Mouse (Mus musculus): Measurements from ENCODE around the gene Casp8. TPM values are rescaled to one million over a fixed set of nuclear protein-coding genes. Genes with fewer than 3 reads are reported as not detected.
"Not testable (repeated sequence)": the region's sequence is repeated elsewhere in the genome, so short reads cannot be mapped to it uniquely, and the experiment has no call there.

The Casp8 gene
- 10 to 100 TPM; 25.9 to 26.3 TPM for total RNA-seq (2021)
- long read RNA-seq, experiment 1, transcript Casp8-201 (9 exons, 2,585 nt) = major isoform, 21 of 28 reads
- long read RNA-seq, experiment 1, partial matches to known transcripts = 1 of 28 reads
- long read RNA-seq, experiment 1, other reads (novel, unspliced or antisense) = 4 of 28 reads
- long read RNA-seq, experiment 2, transcript Casp8-201 (9 exons, 2,585 nt) = major isoform, 11 of 13 reads
- long read RNA-seq, experiment 2, partial matches to known transcripts = 0 of 13 reads
- long read RNA-seq, experiment 2, other reads (novel, unspliced or antisense) = 2 of 13 reads

DNA sequence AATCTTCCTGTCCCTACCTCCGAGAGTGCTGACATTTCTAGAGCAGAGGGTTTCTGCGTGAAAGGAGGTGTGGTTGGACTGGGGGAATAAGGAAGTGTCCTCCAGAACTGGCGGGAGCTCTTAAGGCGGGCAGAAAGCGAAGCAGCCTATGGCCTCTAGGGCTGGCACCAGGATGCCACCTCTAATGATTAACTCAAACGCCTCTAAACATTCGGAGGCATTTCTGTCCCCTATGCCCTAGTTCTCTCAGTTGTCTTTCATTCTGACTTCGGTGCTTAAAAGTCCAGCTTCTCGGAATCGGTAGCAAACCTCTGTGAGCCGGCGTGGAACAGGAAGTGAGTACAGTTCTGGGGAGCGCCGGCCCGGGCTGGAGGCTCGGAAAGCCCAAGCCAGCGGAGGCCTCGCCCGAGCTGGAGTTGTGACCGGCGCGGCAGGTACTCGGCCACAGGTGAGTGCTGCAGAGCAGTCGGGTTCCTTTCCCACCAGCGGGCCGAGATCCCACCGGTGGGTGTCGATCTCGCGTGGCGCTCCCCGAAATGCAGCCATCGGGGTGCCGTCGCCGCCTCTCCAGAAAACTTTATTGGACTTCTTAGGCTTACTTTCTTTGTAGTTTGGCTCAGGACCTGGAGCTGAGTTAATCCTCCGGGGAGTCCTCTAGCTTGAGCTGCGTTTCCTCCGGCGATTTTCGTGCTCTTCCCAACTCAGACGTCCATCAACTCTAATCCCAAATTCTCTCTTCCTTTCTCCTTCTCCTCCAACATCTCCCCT is at the start of gene Casp8:
Casp8 (plus strand) TSS at position 84 of the 768 bp plus-strand sequence.
- DNase-seq = peak; percentile 74

DNA sequence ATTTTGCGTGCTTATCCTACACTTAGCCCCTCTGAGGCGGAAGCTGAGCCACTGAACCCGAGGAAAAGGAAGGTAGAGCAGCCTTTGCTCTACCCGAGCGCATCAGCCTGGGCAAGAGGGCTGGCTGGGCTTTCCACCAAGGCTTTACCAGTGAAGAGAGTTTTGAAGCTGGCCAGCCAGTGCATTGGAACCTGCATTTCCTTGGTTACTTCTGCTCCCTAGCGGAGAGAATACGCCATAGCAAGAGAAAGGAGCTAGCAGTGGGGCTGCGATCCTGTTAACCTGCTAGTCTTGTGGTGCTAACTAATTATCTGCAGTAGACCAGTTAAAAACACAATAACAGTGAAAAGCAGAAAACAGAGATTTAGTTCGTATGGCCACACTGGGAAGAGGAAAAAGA is 48.3 kb upstream of the Casp8 start:
- DNase-seq = peak; percentile 37

DNA sequence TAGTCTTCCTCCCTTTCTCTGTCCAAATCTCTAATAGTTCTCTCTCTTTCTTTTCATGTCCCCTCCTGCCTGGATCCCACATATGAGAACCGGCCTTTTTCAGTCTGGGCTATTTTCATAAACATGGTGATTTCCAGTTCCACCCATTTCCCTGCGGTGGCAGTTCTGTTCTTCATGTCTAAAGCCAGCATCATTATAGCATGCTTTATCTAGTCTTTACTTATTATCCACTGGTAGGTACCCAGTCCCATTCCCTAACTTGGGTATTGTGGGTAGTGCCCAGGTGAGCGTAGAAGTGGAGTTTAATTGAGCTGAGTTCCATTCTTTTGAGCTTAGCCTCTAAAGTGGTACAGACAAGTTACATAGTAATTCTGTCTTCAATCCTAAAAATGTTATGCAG is 35.7 kb upstream of the Casp8 start:
- no peak for DNase-seq

DNA sequence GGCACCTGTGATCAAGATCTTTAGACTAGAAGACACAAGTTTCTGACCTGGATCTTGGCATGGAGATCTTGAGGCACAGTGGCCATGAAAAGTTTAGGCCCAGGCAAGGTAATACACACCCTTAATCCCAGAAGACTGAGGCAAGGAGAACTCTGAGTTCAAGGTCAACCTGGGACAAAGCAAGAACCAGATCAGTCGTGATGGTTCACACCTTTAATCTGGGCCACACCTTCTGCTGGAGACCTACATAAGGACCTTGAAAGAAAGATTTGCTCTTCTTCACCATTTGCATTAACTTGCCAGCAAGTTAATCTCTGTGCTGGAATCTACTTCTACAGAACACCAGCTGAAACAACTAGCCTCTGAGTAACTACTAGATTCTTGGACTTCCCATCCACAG is 34.6 kb upstream of the Casp8 start:
- no peak for DNase-seq

DNA sequence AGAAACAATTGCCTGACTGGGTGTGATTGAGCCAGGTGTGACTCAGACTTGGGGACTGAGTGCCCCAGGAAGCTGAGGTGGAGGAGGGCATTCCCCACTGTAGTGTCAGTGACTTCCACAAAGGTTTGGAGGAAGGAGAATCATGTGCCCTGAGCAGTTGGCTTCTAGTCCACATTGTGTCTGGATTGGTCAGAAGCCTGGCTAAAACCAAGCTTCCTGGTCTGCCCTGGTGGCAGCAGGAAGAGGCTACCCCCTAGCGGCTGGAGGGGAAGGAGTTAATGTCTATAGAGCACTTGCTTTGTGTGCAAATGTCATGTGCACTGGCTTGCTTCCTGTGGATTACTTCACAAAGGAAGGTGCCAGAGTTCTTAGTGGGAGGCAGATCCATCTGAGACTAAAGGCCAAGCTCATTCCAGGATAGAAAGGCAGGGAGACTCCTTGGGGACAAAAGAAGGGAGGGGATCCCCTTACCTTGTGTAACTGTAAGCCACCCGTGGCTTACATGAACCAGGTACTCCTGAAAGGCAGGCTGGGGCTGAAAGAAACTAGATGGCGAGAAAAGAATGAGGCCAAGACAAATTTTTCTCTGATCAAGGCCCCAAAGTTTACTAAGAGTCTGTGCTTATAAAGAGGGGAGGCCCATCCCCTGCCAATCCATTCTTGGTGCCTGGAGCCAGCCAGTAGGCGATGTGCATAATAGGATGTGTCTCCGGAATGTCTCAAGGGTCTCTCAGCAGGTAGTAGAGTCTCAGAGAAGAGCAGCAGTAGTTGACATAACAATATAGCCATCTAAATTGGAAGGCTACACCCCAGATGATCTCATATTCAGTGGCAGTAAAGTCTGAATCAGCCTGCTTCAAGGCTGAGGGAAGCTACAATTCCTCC is 33.5 kb upstream of the Casp8 start:
- DNase-seq = peak; percentile 49

DNA sequence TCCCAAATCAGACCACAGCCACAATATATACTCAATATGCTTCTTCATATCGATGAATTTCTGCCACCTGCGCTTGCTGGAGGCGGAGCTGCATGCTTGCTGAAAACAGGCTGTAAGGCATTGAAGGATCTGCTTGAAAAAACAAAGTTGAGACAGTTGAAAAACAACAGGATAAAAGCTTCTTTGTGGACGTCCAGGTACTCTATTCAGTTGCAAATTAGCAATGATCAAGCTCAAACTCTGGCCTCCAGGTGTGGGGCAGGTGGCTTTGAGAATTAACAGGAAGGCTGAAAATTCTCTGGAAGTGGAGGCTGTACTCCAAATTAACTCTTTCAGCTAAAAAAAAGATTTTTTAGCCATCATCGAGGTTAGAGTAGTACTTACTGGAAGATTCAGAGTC is 32.6 kb upstream of the Casp8 start:
- no peak for DNase-seq

DNA sequence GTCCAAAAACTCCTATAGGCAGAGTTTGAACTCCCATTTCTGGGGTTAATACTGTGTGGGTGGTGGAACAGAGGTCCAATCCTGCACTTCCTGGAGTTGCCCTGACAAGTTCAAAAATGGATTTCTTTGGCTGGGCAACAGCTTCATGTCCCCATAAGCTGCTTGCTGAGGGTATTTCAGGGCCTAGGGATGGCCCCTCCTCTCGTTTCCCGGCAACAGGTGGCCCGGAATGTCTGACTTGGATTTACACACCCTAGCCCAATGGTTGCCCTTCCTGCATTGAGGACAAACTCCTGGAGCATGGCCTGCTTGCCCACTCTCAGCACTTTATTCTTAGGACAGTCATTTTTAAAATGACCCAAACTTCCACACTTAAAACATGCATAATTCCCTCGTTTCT is 28.7 kb upstream of the Casp8 start:
- DNase-seq = not testable (repeated sequence)

DNA sequence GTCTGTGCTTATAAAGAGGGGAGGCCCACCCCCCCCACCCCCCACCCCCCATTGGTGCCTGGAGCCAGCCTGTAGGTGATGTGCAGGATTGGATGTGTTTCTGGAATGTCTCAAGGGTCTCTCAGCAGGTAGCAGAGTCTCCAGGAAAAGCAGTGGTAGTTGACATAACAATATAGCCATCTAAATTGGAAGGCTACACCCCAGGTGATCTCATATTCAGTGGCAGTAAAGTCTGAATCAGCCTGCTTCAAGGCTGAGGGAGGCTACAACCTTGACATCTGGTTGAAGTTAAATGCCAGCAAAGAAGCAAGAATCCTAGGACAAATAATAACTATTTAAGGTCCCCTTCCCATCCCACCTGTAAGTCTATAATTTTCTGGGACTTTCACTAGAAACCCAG is 26.0 kb upstream of the Casp8 start:
- DNase-seq = no peak

DNA sequence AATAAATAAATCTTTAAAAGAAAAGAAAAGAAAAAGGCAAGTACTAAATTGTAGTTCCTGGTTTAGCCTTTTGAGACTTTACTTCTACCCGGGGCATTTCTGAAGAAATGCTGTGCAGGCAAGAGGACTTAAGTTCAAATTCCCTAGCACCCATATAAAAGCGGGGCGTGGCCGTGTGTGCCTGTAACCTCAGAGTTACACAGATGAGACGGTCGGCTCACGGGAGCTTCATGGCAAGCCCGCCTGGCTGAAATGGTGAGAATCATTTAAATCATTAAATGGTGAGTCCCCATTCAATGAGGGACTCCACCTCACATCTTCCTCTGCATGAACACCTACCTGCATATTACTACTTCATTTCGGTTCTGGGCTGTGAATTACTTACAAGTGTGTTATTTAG is 25.5 kb upstream of the Casp8 start:
- no peak for DNase-seq

DNA sequence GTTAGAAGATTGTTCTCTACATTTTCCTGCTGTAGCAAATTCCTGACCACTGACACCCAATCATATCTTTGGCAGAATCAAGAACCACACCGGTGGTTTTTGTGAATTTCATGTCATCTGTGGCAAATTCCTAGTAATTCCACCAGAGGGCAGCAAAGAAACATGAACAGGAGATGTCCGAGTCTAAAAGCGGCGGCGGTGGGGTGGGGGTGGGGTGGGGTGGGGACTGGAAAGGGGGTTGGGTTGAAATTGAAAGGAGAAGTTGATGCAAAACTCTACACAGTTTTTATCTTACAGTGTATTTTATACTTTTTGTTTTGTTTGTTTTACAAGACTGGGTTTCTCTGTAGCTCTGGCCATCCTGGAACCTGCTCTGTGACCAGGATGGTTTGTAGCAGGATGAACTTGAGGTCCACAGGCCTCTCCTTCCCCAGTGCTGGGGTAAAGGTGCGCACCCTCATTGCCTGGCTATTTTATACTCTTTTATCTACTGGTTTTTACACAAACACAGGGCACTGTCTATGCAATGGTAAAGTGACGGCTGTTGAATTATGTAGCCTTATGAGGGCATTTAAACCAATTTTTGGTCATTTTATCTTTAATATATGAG is 25.0 kb upstream of the Casp8 start:
- DNase-seq = peak; percentile 67

DNA sequence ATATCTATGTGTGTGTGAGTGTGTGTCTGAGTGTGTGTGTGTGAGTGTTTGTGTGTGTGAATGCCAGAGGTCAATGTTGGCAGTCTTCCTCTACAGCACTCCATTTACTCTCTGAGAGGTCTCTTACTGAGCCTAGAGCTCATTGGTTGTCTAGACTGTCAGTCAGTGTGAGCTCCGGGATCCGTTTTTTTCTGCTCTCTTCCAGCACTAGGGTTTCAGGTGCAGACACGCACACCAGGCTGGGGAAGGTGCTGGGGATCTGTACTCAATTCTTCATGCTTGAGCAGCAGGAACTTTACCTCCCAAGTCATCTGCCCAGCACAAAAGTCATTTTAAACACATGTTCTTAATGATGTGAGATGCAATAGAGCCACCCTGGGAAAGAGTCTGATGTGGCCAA is 23.1 kb upstream of the Casp8 start:
- no peak for DNase-seq

DNA sequence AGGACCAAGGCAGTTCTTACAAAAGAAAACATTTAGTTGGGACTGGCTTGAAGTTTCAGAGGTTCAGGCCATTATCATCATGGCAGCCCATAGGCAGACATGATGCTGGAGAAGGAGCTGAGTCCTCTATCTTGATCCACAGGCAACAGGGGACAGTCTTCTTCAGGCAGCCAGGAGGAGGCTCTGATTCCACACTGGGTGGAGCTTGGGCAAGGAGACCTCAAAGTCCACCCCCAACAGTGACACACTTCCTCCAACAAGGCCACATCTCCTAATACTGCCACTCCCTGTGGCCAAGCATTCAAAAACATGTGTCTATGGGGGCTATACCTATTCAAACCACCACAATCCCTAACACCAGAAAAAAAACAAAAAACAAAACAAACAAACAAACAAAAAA is 21.9 kb upstream of the Casp8 start:
- DNase-seq = no peak

DNA sequence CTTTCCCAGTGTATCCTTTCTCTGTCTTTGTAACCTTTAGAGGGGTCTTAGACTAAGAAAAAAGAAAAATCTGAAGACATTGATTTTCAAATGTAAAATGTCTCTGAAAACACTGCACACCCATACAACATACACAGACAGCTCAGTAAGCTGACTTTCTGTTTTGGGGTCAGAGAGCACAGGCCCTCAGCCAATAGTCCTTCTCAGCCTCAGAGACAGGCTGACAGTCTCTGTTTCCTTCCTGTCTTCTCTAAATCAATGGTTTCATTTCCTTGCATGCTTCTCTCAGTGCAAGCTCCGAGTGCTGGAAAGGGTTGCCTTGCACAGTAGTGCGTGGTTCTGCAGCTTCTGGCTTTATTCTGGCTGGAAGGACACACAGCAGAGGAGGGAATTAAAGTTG is 21.3 kb upstream of the Casp8 start:
- no peak for DNase-seq

DNA sequence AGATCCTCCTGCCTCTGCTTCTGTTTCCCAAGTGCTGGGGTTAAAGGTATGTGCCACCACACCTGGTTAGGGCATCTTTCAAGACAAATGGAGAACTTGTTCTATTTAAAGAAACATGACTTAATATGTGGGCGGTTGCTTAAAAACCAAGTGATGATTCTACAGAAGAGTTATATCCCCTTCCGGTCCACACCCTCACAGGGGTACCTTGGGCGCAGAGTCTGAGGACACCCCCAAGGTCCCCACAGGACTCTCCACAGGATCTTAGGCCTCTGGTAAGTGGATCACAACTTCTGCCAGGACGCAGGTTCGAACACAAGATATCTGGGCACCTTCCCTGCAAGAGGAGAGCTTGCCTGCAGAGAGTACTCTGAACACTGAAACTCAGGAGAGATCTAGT is 19.8 kb upstream of the Casp8 start:
- no peak for DNase-seq

DNA sequence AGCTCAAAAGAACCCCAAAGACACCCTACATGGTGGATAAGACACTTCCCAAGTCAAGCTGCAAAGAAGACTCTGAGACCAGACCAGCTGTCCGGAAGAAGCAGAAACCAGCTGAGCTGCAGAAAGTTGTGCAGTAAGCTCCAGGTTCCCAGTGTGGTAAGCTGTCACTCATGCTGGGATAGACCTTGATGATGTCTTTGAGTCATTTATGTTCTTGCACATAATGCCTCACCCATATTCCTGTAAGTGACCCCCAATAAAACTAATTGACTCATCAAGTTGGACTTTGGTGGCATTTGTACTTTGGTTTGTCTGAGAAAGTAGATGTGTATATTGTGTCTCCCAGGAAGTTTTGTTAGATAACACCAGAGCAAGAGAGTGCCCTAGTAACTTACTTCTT is 17.6 kb upstream of the Casp8 start:
- no peak for DNase-seq

DNA sequence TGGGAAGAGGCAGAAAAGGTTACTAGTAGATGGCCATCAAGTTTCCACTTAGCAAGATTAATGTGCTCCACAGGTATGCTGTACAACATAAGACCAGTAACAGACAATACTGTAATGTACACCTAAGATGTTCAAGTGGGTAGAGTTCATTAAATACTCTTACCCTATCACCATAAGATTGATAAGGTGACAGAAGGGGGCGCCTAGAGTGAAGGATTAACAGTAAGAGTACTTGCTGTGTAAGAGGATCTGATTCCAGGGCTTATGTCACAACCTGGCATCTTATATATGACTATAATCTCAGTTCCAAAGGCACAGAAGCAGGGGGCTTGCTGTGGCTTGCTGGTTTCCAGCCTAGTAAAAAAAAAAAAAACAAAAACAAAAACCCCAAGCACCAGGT is 16.9 kb upstream of the Casp8 start:
- no peak for DNase-seq

DNA sequence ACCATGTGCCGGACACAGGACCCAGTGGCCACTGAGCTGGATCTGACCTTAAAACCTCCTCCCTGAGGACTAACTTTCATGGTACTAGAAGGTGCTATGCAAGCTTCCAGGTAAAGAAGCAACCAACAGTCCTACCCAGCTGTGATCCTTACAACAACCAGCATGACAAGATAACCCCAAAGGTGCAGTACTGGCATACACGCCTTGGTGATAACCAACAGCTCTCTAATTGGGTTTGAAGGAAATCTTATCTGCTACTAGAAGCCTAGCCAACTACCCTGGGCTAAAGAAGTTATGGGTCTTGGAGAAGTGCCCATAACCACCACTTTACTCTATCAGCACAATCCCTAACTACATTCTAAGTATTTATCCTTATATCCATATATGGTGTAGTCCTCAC is 8.9 kb upstream of the Casp8 start:
- no peak for DNase-seq

DNA sequence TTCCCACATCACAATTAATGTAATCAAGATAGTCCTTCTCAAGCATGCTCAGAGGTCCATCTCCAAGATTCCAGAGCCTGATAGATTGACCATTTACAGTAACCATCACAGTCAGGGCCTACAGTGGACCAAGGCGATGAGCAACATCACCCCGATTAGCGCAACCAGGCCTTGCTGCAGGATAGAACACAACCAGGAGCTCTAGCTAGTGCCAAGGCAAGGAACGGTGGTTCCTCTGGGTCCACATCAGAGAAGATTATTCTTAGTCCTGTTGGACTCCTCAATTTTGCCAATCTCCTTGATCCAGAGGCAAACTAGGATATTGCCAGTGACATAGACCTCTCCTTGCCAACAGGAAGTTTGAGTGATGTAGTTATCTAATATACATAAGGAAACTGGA is 6.8 kb upstream of the Casp8 start:
- DNase-seq = no peak

DNA sequence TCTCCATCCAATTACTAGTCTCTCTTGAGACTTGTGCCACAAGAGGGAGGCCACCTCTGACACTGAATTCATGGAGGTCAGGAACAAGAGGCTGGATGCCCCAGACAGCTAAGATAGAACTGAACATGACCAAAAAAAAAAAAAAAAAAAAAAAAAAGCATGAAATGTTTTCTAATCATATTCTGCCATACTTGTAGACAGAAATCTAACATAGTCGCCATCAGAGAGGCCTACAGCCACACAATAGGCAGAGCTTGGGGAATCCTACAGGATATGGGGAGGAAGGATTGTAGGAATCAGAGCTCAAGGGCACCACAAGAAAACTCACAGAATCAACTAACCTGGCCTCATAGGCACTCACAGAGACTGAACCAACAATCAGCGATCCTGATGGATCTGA is 469 bp upstream of the Casp8 start:
- DNase-seq = no peak

DNA sequence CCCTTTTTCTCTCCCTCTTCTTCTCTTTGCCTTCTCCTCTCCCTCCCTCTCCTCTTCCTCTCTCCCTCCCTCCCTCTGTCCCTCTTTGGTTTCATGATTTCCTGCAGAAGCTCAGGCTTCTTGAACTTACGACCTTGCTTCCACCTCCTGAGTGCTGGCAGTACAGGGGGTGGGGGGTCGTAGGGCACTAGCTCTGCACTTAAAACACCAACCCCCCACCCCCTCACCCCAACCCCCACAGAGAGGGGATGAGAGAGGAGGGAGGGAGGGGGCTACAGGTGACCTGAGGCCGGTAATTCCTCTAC is 837 bp downstream of the Casp8 start:
- DNase-seq = no peak

DNA sequence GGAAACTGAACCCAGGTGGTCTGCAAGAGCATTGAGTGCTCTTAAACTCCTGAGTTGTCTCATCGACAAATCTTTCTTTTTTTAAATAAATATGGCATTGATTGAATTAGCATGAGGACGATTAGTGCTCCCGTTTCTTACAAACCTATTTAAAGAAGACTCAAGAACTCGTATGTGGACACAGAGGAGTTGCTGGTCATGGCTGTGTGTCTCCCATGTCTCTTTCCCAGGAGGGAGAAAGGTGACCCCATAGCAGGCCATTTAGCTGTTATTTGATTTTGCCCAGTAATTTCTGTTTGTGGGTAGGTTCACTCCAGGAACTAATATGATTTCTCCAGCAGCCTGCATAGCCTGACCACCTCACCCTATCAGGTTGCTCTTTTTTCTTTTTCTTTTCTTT is 1.7 kb downstream of the Casp8 start:
- no peak for DNase-seq

DNA sequence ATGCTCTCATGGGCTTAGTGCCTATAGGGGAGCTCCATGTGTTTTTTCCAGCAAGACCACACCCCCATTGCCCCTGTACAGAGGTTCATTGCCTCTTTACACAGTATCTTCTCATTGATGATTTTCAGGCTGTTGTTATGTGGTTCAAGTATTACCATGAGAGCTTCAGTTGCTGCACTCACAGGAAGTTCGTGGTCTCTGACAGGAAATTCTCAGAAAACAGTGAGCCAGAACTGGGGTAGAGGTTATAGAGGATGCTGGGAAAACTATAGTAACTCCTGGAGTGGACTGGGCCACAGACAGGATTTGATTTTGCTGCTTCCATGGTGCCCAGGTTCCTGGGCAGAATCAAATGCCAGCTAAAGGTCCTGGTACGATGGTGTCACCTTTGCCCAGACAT is 2.2 kb downstream of the Casp8 start:
- no peak for DNase-seq

DNA sequence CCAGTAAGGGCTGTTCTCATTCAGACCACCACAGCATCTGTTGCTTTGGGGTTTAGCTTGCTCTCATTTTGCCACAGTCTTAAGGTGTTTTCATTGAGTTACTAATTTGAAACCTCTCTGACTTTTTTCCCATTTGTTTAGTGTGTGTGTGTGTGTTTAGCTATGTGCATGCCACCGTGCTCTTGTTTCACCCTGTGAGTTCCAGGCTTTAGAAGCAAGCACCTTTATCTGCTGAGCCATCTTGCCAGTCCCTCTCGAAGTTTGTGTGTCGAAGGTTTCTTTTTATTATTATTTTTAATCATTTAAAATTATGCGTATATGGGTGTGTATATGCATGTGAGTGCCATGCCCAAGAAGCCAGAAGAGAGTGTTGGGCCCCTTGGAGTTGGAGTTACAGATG is 3.7 kb downstream of the Casp8 start:
- DNase-seq = no peak

All from adrenal gland, postnatal 10 days (tissue).